Mouse (Mus musculus): ENCODE measurements at regions not wholly inside any gene's neighbourhood (a gene's known extent, or its start where the extent isn't known, plus 50 kb on each side); places are given as distances from the start of the nearest gene placed in this dataset.

GRCm38 (mm10) chr4:152935484-152935883, 457.8 kb upstream of the Kcnab2 start:
- no peak for DNase-seq (ENCODE audit: low read depth, low spot score)

GRCm38 (mm10) chr4:152928422-152928985, 450.8 kb upstream of the Kcnab2 start:
- no peak for DNase-seq (ENCODE audit: low read depth, low spot score)

- no peak for DNase-seq (ENCODE audit: low read depth, low spot score)
These were observed 442.6 kb upstream of the Kcnab2 start for GRCm38 (mm10) chr4:152920261-152920660.

GRCm38 (mm10) chr4:152919851-152920250, 442.2 kb upstream of the Kcnab2 start:
- no peak for DNase-seq (ENCODE audit: low read depth, low spot score)

GRCm38 (mm10) chr4:152916576-152916975, 438.9 kb upstream of the Kcnab2 start:
- no peak for DNase-seq (ENCODE audit: low read depth, low spot score)

GRCm38 (mm10) chr4:152913497-152913896, 435.8 kb upstream of the Kcnab2 start:
- DNase-seq (ENCODE audit: low read depth, low spot score) = no peak

- no peak for DNase-seq (ENCODE audit: low read depth, low spot score)
These were observed 435.2 kb upstream of the Kcnab2 start for GRCm38 (mm10) chr4:152912846-152913245.

GRCm38 (mm10) chr4:152908235-152908634, 430.6 kb upstream of the Kcnab2 start:
- no peak for DNase-seq (ENCODE audit: low read depth, low spot score)

GRCm38 (mm10) chr4:152902851-152903250, 425.2 kb upstream of the Kcnab2 start:
- no peak for DNase-seq (ENCODE audit: low read depth, low spot score)

GRCm38 (mm10) chr4:152900049-152900448, 422.4 kb upstream of the Kcnab2 start:
- no peak for DNase-seq (ENCODE audit: low read depth, low spot score)

GRCm38 (mm10) chr4:152895076-152895475, 417.4 kb upstream of the Kcnab2 start:
- DNase-seq (ENCODE audit: low read depth, low spot score) = no peak

GRCm38 (mm10) chr4:152892997-152893396, 415.3 kb upstream of the Kcnab2 start:
- DNase-seq (ENCODE audit: low read depth, low spot score) = no peak

GRCm38 (mm10) chr4:152889211-152889610, 411.5 kb upstream of the Kcnab2 start:
- DNase-seq (ENCODE audit: low read depth, low spot score) = no peak

GRCm38 (mm10) chr4:152888306-152888705, 410.6 kb upstream of the Kcnab2 start:
- no peak for DNase-seq (ENCODE audit: low read depth, low spot score)

- DNase-seq (ENCODE audit: low read depth, low spot score) = no peak
These were observed 409.1 kb upstream of the Kcnab2 start for GRCm38 (mm10) chr4:152886773-152887172.

GRCm38 (mm10) chr4:152881433-152881930, 403.8 kb upstream of the Kcnab2 start:
- DNase-seq (ENCODE audit: low read depth, low spot score) = no peak

- DNase-seq (ENCODE audit: low read depth, low spot score) = no peak
These were observed 402.7 kb upstream of the Kcnab2 start for GRCm38 (mm10) chr4:152880368-152880767.

- no peak for DNase-seq (ENCODE audit: low read depth, low spot score)
These were observed 401.3 kb upstream of the Kcnab2 start for GRCm38 (mm10) chr4:152878941-152879340.

- no peak for DNase-seq (ENCODE audit: low read depth, low spot score)
These were observed 400.7 kb upstream of the Kcnab2 start for GRCm38 (mm10) chr4:152878401-152878800.

- no peak for DNase-seq (ENCODE audit: low read depth, low spot score)
These were observed 392.4 kb upstream of the Kcnab2 start for GRCm38 (mm10) chr4:152870046-152870445.

GRCm38 (mm10) chr4:152865894-152866293, 388.2 kb upstream of the Kcnab2 start:
- no peak for DNase-seq (ENCODE audit: low read depth, low spot score)

GRCm38 (mm10) chr4:152862818-152863614, 385.3 kb upstream of the Kcnab2 start:
- no peak for DNase-seq (ENCODE audit: low read depth, low spot score)

GRCm38 (mm10) chr4:152859161-152859560, 381.5 kb upstream of the Kcnab2 start:
- no peak for DNase-seq (ENCODE audit: low read depth, low spot score)

Data from A20 (cell line).